Comparison of ENCODE assay signal across 11 mouse cellular contexts in the genomic region with DNA sequence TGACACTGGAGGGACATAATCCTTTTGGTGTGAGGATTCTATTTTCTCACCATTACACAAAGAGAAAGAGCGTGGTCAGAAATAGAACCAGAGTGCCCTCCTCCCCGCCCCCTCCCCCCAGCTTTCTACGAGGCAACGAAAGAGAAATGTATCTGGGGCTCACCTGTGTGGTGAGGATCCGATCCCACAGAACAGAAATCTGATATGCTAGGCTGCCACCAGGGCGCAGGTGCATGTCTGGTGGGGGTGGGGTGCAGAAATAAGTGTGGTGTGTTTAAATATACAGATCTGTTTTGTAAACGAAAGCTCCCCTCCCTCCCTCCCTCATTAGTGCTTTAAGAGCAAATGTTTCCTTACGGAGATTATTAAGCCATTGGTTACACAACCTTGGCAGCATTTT. TPM values are rescaled to one million over a fixed set of nuclear protein-coding genes. Genes with fewer than 3 reads are reported as not detected.
DNase-seq lines count a peak whose midpoint lies in the region; ATAC-seq and TF ChIP-seq lines count a peak whose summit lies in the region.
"Had no signal": no experiment of that assay in that cellular context is flagged by ENCODE, and none has a peak within 500 bp of the region (broad histone marks: within the 10 kb centered on the region; RNA-seq: fewer than 3 reads in every experiment).

No protein-coding gene starts in this region.

- no peaks in the 10 kb centered on the region for H3K9me3 ChIP-seq in heart, embryonic 15.5 days (replicated peaks)
- no peaks in the 10 kb centered on the region for H3K9me3 ChIP-seq in embryonic facial prominence, embryonic 13.5 days
- no peaks in the 10 kb centered on the region for H3K9me3 ChIP-seq in hindbrain, embryonic 14.5 days (ENCODE audit: control insufficient read depth, low read length)

- H3K4me3 ChIP-seq in heart, embryonic 15.5 days = no peak overlapping the region
- no peak overlapping the region for H3K4me3 ChIP-seq in lung, adult 2 months (replicated peaks; ENCODE audit: extremely low read depth, low read depth, low read length)
- no peak overlapping the region for H3K4me3 ChIP-seq in embryonic facial prominence, embryonic 13.5 days
- H3K4me3 ChIP-seq in hindbrain, embryonic 14.5 days (replicated peaks; ENCODE audit: low read length) = no peak overlapping the region
- H3K4me3 ChIP-seq: myocyte had no signal

- H3K4me2 ChIP-seq in heart, embryonic 15.5 days = peak overlapping the region; percentile 45
- H3K4me2 ChIP-seq in embryonic facial prominence, embryonic 13.5 days = peak overlapping the region; percentile 51
- no peak overlapping the region for H3K4me2 ChIP-seq in hindbrain, embryonic 14.5 days (replicated peaks)

- TF ChIP-seq POLR2A in lung, adult 2 months (IDR thresholded peaks at IDR 0.05; ENCODE audit: borderline replicate concordance, extremely low read depth, low read depth, low read length) = no peak

- TF ChIP-seq CTCF in lung, adult 2 months (IDR thresholded peaks at IDR 0.05; ENCODE audit: insufficient read depth, low read length) = no peak

- no peak for DNase-seq in heart, adult 18-20 months
- DNase-seq in lung, postnatal 36 days = peak; percentile 39
- DNase-seq in lung, adult 2 months = no peak
- DNase-seq in hindbrain, embryonic 14.5 days (ENCODE audit: low spot score) = no peak
- DNase-seq in embryo, embryonic 10 days (ENCODE audit: low spot score) = no peak
- DNase-seq: cerebellum, adult 18-20 months; kidney, adult 11 months; left cerebral cortex, postnatal 4 days had no signal

- no peak for ATAC-seq in heart, embryonic 15.5 days (replicated peaks; ENCODE audit: insufficient number of reproducible peaks, insufficient read depth, low FRiP score, low read depth)
- no peak for ATAC-seq in embryonic facial prominence, embryonic 13.5 days (ENCODE audit: insufficient number of reproducible peaks, insufficient read depth, low FRiP score, low TSS enrichment, low read depth)
- no peak for ATAC-seq in hindbrain, embryonic 14.5 days (ENCODE audit: low FRiP score)

- 50% methylated on average over 8 of the region's 8 CpGs for WGBS in heart, embryonic 15.5 days
- 41% methylated on average over 8 of the region's 8 CpGs for WGBS in lung, adult 2 months
- WGBS in embryonic facial prominence, embryonic 13.5 days = 42% methylated on average over 8 of the region's 8 CpGs
- WGBS in hindbrain, embryonic 14.5 days = 65% methylated on average over 8 of the region's 8 CpGs

- H3K36me3 ChIP-seq in heart, embryonic 15.5 days = no peaks in the 10 kb centered on the region
- H3K36me3 ChIP-seq in embryonic facial prominence, embryonic 13.5 days = no peaks in the 10 kb centered on the region
- no peaks in the 10 kb centered on the region for H3K36me3 ChIP-seq in hindbrain, embryonic 14.5 days (replicated peaks; ENCODE audit: control insufficient read depth, insufficient read depth)

- peaks cover 39% of the 10 kb centered on the region for H3K4me1 ChIP-seq in heart, embryonic 15.5 days (replicated peaks)
- peaks cover 4% of the 10 kb centered on the region; the same call in 1 of the 2 replicates for H3K4me1 ChIP-seq in lung, adult 2 months (ENCODE audit: control insufficient read depth, insufficient read depth, low read length)
- peaks cover 52% of the 10 kb centered on the region for H3K4me1 ChIP-seq in embryonic facial prominence, embryonic 13.5 days
- peaks cover 38% of the 10 kb centered on the region for H3K4me1 ChIP-seq in hindbrain, embryonic 14.5 days (replicated peaks; ENCODE audit: control insufficient read depth, insufficient read depth, low read length)

- peak overlapping the region; percentile 35; the same call in 1 of the 2 replicates for H3K27ac ChIP-seq in heart, embryonic 15.5 days
- H3K27ac ChIP-seq in embryonic facial prominence, embryonic 13.5 days = peak overlapping the region; percentile 68; the same call in 1 of the 2 replicates
- H3K27ac ChIP-seq in hindbrain, embryonic 14.5 days = 0 out of 2 replicates have a peak overlapping the region, but pooled peaks have one; percentile 38

- H3K27me3 ChIP-seq in heart, embryonic 15.5 days = no peaks in the 10 kb centered on the region
- no peaks in the 10 kb centered on the region for H3K27me3 ChIP-seq in embryonic facial prominence, embryonic 13.5 days
- no peaks in the 10 kb centered on the region for H3K27me3 ChIP-seq in hindbrain, embryonic 14.5 days (ENCODE audit: control insufficient read depth, insufficient read depth, low read length)

- H3K9ac ChIP-seq in heart, embryonic 15.5 days = no peak overlapping the region; the same call in 1 of the 2 replicates
- no peak overlapping the region for H3K9ac ChIP-seq in embryonic facial prominence, embryonic 13.5 days
- H3K9ac ChIP-seq in hindbrain, embryonic 14.5 days = no peak overlapping the region

RNA-seq across cellular contexts. Expression of gene Ank, which starts 20.6 kb away (rescaled TPM):
- 10.2 and 10.8 TPM in 2 replicates for polyA plus RNA-seq in heart, embryonic 15.5 days (2015; fragmentation: Nextera tagmentation; extraction: Ambion mirVana)
- 100 to 1,000 TPM; 200 to 202 TPM for total RNA-seq in heart, adult 18-20 months (2021)
- polyA plus RNA-seq in lung, adult 2 months (2012; rRNA removed) = 13.6 and 26.4 TPM in 2 replicates
- 8.9 and 11.3 TPM in 2 replicates for polyA plus RNA-seq in embryonic facial prominence, embryonic 13.5 days (2015; fragmentation: Nextera tagmentation; extraction: Ambion mirVana)
- polyA plus RNA-seq in hindbrain, embryonic 14.5 days (2014; fragmentation: Nextera tagmentation; extraction: Ambion mirVana) = 18.6 and 20.8 TPM in 2 replicates
